Mouse (Mus musculus) brown adipose tissue, adult 24 weeks (tissue): ENCODE results near the gene Nedd9. TPM values are rescaled to one million over a fixed set of nuclear protein-coding genes. Genes with fewer than 3 reads are reported as not detected.

Experiments
- H3K27ac ChIP-seq: fragments of 200-500 bp; replicated peaks from 2 replicates; pipeline ENCODE4 v1.5.1; 2012; ENCODE audit warnings: low read depth, mild to moderate bottlenecking, low read length
- H3K4me1 ChIP-seq: fragments of 200-500 bp; 2 replicates; pipeline ENCODE4 v1.6.1; 2012; ENCODE audit warnings: low read length, mixed read lengths; ENCODE audit not compliant: control insufficient read depth, insufficient read depth, insufficient read length
- H3K4me3 ChIP-seq: fragments of 200-500 bp; 2 replicates; pipeline ENCODE4 v1.5.1; 2012; ENCODE audit warnings: low read depth, mild to moderate bottlenecking, low read length, moderate library complexity; ENCODE audit not compliant: insufficient read depth
- polyA plus RNA-seq: library from polyadenylated mRNA; stranded (reverse); fragments of >200 nt; gene quantifications from 2 replicates; pipeline ENCODE4 v1.2.4, GENCODE M21; 2012; ENCODE audit not compliant: missing spikeins, insufficient read depth, insufficient read length

The Nedd9 gene
- polyA plus RNA-seq, 1 experiment, result 7.5 TPM

DNA sequence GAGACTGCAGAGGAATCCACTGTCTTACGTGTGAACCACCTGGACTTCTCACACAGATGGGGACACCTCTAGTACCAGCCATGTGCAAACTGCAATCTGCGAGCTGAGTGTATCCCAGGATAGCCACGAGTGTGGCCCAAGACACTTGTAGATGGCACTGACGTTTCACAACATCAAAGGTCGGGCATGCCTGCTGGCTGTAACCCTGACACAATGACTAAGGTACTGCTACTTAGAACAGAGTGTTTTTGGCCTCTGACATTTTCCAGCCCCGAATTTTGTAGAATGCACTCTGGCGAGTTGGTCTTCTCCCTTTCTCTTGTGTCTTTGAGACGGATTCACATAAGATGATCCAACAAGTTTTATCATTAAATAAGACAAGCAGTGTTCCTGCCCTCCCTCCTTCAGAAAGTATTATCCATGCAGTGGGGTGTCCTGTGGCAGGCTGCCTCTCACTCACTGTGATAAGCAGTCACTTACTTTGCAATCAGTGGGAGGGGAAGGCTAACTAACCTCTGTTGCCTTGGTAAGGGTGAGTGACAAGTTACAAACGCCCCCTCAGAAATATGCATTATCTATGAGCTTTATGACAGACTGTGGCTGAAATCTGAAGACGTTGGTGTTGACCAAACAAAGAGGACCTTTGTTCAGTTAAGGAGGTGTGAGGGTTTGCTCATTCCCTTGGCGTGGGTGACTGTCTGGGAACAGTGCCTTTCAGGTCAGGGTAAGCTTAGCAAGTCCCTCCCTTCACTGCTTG, 156.4 kb downstream of the Nedd9 start:
- Histone ChIP-seq H3K4me1 (peaks cover 57% of the 10 kb centered on the region), H3K4me3 (no peak overlapping the region), H3K27ac (peak overlapping the region; percentile 50)

DNA sequence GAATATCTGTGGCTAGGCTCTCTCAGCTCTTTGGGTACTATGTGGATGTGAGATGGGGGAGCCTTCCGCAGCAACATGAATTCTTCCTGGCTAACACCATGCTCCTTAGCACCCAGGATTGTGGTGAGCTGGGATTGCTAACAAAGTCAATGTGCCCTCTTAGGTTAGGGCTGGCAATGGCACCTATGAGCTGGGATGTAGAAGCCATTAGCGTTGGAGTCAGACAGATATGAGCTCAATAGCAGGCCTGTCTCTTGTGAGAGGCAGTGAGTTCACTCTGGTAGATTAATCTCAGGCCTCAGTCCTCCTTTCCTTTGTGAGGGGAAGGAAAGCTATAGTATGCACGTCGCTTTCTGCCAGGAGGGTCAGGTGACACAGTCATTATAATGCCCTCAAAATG, 157.1 kb downstream of the Nedd9 start:
- Histone ChIP-seq H3K4me1 (peaks cover 51% of the 10 kb centered on the region), H3K4me3 (no peak overlapping the region), H3K27ac (no peak overlapping the region)

DNA sequence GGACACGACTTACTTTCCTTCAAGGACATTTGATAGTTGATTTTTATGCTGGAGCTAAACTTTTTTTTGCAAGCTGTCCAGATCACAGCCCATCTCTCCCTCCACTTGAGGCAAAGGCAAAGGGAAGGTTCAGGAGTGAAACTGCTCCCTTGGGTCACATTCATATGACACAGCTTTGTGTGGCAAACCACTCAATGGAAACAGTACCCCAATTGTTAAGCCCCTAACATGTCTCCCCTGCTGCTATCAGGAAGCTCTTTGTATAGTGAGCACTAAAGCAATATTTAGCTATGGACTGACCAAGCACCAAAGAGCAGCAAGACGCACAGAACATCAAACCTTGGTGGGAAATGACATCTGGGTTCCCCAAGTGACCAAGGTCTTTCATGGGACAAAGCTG, 158.7 kb downstream of the Nedd9 start:
- Histone ChIP-seq H3K27ac (no peak overlapping the region), H3K4me1 (peaks cover 37% of the 10 kb centered on the region; the same call in 1 of the 2 replicates), H3K4me3 (no peak overlapping the region)

DNA sequence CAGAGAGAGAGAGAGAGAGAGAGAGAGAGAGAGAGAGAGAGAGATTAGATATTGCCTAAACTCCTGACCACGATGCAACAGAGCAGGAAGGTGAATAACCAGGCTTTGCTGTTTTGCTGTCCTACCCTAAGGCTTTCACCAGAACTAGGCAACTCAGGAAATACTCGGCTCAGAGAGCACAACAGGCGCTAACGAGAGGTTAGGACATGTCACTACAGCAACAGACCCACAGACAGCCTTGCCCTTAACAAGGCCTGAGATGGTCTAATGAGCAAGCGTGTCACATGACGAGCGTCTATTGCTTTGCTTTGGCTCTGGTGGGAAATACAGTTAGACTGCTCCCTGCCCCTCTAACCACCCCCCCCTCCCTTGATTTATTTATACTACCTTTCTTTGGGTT, 159.6 kb downstream of the Nedd9 start:
- H3K4me3 ChIP-seq, result no peak overlapping the region
- no peak overlapping the region for H3K27ac ChIP-seq
- peaks cover 35% of the 10 kb centered on the region; the same call in 1 of the 2 replicates for H3K4me1 ChIP-seq

DNA sequence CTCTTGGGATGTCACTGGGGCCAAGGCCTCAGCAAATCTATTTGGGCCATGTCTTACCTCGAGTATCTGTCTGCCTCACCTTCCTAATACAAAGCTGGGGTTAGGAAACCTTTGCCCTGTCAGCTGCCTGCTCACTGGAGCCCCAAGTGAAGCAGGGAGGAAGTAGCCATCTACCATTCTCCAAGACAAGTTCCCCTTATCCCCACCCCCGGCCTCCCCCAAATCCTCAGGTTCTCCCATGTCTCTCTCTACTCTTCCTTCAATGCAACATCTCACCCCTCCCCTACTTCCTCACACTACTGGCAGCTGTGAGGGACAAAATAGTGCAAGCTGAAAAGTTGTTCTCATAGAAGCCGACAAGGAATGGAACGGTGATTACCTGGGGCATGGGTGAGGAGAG, 161.0 kb downstream of the Nedd9 start:
- Histone ChIP-seq H3K27ac (no peak overlapping the region), H3K4me3 (no peak overlapping the region), H3K4me1 (peaks cover 32% of the 10 kb centered on the region; the same call in 1 of the 2 replicates)

DNA sequence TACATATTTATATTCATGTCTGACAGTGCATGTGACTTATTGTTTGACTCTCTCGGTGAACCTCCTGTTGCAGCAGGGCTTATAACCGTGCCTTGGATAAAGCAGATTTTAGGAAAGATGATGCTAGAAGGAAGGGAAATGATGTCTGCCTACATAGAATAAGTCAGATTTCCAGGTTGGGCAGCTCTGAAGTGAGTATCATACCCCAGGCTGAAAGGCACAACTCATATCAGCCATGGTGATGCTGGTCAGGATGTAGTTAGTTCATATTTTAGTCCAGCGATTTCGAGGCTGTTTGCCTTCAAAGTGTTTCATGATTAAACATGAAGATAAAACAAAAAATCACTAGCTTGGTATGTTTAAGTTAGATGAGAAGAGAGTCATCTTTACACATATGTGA, 161.8 kb downstream of the Nedd9 start:
- Histone ChIP-seq H3K4me1 (peaks cover 24% of the 10 kb centered on the region; the same call in 1 of the 2 replicates), H3K4me3 (no peak overlapping the region), H3K27ac (no peak overlapping the region)

DNA sequence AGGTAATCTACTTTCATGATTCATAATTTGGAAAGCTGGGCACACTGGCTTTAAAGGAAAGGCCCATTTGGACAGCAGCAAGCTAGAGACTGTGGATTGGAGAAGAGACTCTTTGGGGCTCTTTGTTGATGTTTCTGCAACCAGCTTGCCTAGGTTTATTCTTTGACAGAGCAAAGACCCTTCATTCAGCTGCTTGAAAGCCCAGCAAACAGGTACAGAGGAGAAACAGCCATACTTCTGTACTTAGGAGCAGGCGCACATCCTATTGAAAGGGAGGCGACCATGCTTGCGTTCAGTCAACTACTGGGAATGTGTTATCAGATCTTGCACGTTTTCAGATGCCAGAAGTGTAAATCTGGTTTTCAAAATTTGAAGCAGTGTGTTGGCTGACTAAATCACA, 162.5 kb downstream of the Nedd9 start:
- no peak overlapping the region for H3K4me3 ChIP-seq
- H3K4me1 ChIP-seq, result peaks cover 20% of the 10 kb centered on the region; the same call in 1 of the 2 replicates
- H3K27ac ChIP-seq, result no peak overlapping the region

DNA sequence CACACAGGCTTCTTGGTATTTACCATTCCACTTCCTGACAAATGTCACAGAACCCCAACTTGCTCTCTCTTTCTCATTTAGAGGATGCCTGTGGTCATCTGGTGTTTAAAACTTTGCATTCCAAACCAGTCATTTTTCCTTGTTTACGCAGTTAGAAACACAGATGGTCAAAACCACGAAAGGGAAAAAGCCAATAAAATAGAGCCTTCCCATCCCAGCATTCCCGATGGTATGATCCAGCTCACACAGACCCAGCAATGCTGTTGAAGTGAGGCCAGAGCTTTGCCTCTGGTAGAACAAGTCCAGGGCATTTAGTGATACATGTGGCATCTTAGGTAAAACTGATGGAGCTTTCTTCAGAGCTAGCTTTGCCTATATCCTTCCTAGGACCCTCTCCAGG, 165.7 kb downstream of the Nedd9 start:
- Histone ChIP-seq H3K4me3 (no peak overlapping the region), H3K4me1 (peaks cover 6% of the 10 kb centered on the region; the same call in 1 of the 2 replicates), H3K27ac (no peak overlapping the region)

DNA sequence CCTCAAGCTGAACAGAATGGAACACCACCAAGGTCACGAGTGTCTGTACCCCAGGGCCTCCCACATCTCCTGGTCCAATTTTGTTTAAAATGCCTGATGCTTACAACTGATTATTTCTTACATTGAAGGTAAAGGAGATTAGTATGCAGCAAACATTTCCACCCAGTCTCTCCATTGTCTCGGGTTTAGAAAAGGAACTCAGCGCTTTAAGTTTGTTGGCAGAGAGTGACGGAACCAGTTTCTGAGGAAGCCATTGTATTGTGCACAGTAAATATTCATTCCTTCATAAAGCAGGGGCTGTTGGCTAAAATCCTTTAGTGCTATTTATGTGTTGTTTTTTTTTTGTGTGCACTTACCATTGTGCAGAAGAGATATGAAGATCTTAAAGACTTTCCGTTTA, 166.4 kb downstream of the Nedd9 start:
- Histone ChIP-seq H3K27ac (no peak overlapping the region), H3K4me1 (peaks cover 6% of the 10 kb centered on the region; the same call in 1 of the 2 replicates), H3K4me3 (no peak overlapping the region)

DNA sequence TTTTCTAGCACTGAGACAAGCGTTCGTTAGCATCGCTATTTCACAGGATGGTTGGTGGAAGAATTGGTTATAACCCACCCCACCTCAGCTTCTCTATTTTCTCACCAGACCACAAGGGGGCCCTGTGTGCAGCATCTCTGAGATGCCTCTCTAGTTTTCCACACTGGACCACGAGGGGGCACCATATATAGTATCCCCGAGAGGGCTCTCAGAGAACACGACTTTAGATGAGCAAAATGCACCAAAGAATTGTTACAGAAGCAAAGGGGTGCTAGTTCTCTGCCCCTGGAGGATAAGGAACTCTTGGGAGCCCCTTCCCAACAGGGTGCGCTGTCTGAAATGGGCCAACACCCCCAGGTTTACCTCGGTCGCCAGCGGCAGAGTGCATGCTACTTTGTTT, 184.4 kb downstream of the Nedd9 start:
- H3K27ac ChIP-seq, result no peak overlapping the region
- H3K4me1 ChIP-seq, result no peaks in the 10 kb centered on the region
- no peak overlapping the region for H3K4me3 ChIP-seq

DNA sequence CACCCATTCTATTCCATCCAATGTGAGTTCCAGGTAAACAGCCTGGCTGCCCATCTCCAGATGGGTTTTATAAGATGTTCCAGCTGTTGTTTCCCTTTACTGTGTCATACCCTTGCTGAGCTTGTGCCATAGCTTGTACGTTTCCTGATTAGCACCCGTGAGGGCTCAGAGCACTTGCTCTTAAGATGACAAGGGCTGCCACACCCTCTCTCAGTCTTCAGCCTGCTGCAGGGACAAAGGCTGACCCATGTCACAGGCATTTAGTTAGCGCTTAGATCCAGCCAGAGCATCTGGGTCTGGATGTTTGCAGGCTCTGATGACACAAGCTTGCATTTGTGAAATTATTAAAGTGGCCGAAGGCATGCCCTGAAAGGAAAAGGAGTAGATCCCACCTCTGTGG, 187.1 kb downstream of the Nedd9 start:
- Histone ChIP-seq H3K4me3 (no peak overlapping the region), H3K27ac (no peak overlapping the region), H3K4me1 (peaks cover 7% of the 10 kb centered on the region)

DNA sequence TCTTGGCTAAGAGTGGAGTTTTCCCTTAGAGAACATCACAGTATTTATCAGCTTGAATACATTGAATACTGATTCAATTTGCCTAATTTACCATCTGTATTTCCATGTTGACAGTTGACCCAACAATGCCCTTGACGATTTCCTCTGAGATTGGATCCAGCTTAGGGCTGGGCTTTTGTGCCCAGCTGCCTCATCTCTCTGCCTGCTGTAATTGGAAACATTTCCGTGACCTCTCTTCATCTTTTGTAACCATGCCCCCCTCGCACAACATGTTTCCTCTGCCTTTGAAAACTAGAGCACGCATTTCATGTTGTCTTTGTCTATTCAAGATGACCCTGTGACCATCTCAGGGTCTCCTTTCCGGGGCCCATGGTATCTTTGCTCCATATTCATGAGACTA, 188.2 kb downstream of the Nedd9 start:
- no peak overlapping the region for H3K27ac ChIP-seq
- H3K4me3 ChIP-seq, result no peak overlapping the region
- H3K4me1 ChIP-seq, result peaks cover 7% of the 10 kb centered on the region

DNA sequence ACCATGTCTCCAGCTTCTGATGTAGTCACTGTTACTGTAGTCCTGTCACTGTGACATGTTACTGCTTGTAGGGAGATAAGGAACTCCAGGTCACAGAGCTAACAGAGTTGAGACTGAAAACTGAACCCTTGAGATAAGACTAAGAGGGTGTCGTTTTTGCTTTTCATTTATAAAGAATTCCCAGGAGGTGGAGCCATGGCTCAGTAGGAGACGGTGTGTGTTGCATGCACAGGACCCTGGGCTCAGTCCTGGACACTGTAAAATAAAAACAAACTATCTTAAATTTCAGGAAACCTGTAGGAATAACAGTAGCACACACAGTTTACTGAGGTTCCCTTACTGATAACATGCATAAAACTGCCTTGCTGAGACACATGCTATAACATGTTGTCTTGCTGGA, 188.6 kb downstream of the Nedd9 start:
- H3K4me3 ChIP-seq, result no peak overlapping the region
- H3K4me1 ChIP-seq, result peaks cover 7% of the 10 kb centered on the region
- H3K27ac ChIP-seq, result no peak overlapping the region

DNA sequence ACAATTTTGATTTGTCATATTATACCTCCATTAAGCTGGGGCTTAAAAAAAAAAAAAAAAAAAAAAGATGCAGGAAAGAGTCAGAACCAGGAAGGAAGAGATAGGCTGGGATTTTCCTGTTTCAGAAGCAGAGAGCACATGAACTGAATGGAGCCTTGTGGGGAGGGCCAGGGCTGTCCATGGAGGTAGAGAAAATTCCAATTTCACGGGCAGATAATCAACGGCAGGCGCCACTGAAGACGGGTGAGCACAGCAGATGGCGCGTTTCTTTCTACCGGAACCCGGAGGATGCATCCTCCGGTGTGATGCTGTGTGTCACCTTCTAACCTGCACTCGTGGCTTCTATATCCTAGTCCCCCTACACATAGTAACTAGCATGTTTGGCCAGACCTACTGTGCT, 190.8 kb downstream of the Nedd9 start:
- Histone ChIP-seq H3K4me3 (no peak overlapping the region), H3K27ac (peak overlapping the region; percentile 69), H3K4me1 (peaks cover 7% of the 10 kb centered on the region)

DNA sequence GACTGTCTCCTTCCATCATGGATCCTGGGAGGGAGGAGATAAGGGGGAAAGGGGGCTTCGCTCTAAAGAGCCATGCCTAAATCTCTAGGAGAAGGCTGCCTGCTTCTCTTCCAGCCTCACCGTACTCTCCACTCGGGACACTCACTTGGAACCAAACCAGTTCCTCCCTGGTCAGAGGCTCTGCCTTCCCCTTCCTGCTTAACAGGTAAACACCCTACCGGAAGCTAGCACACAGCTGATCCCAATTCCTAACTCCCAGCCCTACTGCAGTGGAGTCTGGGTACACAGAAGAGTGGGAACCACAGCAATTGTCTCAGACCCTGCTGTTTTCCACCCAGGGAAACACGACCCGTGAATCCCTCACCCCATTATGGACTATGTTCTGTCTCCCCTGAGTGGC, 191.3 kb downstream of the Nedd9 start:
- peaks cover 7% of the 10 kb centered on the region for H3K4me1 ChIP-seq
- peak overlapping the region; percentile 69 for H3K27ac ChIP-seq
- H3K4me3 ChIP-seq, result no peak overlapping the region

DNA sequence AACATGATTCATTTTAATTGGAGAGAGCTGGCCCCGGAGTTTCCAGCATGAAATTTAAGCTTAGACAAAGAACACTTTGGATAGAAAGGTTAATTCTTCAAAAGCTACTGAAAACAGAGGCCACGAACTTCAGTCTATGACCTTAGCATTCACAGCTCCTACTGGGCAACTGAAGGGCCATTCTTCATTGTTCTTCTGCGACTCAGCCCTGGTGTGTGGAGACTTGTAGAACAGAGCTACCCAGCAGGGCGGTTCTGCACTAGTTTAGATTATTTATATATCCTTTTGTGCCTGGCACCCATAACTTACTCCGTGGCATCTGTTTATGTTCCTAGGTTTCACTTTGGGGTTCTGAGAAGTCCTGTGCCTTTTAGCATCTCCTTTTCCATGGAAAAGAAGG, 193.6 kb downstream of the Nedd9 start:
- no peak overlapping the region for H3K4me3 ChIP-seq
- peaks cover 7% of the 10 kb centered on the region for H3K4me1 ChIP-seq
- no peak overlapping the region for H3K27ac ChIP-seq
